Mouse (Mus musculus) common myeloid progenitor, adult 5-6 weeks (primary cell): Measurements from ENCODE around the gene Rapgef2. TPM values are rescaled to one million over a fixed set of nuclear protein-coding genes. Genes with fewer than 3 reads are reported as not detected.
"Not testable (repeated sequence)": the region's sequence is repeated elsewhere in the genome, so short reads cannot be mapped to it uniquely, and the experiment has no call there.

Experiments used
- ATAC-seq: replicated peaks from 2 replicates; pipeline ENCODE4 v1.8.0; 2016; ENCODE audit warnings: low read depth, mild to moderate bottlenecking, moderate TSS enrichment, inconsistent platforms; ENCODE audit not compliant: poor library complexity, severe bottlenecking
- total RNA-seq: library from RNA; stranded (forward); fragments of 200-1000, 187-1606 nt; gene quantifications from 2 replicates; pipeline ENCODE4 v1.2.3, GENCODE M21; 2017

Rapgef2 gene
- total RNA-seq, 1 experiment from 2014 or later: 19.0 TPM

DNA sequence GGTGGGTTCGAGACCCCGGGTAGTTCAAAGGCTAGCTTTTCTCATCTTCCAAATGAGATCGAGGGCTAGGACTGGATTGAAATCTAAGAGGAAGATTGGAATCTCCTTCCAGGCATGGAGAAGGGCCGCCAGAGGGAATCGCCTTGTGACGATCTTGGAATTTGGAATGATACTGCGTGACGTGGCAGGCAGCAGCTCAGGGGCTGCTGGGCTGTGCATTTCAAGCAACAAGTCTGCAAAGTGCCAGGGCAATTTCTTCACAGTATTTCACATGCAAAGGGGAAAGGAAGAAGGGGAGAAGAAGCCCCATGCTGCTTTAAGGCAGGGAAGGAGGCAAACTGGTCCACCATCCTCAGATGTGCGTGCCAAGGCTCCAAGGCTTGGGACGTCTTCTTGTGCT is 222.2 kb downstream of the Rapgef2 start:
- ATAC-seq: no peak

DNA sequence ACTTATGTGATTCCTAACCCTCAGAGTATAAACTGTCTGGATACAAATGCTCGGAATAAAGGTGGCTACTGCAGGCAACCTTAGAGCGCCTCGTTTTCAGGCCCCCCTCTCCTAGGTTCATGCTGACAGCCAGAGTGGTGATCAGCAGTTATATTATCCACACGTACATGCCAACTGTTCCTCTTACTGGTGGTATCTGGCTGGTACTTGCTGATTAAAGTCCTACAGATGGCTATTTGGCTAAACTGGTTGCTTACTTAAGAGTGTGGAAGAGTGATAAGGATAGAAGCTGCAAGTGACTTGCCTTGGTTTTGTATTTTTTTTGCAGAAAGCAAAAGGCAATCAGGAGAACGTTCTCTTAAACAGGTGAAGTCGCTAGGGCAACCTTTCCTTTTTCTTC is 224.9 kb downstream of the Rapgef2 start:
- peak; percentile 94 for ATAC-seq

DNA sequence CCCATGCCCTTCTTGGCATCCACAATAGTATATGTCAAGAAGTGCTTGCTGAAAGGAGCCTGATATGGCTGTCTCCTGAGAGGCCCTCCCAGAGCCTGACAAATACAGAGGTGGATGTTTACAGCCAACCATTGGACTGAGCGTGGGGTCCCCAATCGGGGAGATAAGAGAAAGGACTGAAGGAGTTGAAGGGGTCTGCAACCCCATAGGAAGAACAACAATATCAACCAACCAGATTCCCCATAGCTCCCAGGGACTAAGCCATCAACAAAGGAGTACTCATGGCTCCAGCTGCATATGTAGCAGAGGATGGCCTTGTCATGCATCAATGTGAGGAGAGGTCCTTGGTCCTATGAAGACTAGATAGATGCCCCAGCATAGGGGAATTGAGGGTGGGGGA is 227.8 kb downstream of the Rapgef2 start:
- not testable (repeated sequence) for ATAC-seq

DNA sequence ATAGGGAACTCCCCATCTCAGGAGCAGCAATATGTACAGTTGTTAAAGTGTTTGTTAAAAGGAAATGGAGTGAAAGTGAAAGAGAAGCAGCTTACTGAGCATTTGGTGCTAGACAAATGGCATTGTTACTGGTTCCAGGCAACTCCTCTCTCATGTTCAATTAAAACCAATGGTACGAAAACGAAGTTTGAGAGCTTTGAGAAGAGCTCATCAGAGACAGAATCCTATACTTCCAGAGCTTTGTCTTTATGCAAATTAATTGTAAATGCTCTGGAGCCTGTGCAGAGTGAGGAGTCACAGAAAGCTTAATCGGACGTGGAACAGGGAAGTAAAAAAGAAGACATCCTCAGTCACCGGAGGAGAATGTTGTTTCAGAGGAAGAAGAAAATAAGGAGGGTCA is 241.1 kb downstream of the Rapgef2 start:
- ATAC-seq: no peak

DNA sequence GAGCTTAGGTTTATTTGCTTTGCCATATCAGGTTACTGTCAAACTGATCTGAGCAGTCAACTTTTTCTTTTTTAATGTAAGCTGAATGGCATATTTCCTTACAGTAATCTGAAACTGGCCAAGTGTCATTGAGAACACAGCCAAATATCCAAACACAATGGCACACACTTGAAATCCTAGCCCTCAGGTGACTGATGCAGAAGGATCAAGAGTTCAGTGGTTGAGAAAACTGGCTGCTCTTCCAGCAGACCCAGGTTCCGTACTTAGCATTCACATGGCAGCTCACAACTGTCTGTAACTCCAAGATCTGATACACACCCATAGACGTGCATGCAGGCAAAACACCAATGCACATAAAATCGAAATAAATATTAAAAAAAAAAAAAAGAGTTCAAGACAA is 243.3 kb downstream of the Rapgef2 start:
- ATAC-seq: no peak

DNA sequence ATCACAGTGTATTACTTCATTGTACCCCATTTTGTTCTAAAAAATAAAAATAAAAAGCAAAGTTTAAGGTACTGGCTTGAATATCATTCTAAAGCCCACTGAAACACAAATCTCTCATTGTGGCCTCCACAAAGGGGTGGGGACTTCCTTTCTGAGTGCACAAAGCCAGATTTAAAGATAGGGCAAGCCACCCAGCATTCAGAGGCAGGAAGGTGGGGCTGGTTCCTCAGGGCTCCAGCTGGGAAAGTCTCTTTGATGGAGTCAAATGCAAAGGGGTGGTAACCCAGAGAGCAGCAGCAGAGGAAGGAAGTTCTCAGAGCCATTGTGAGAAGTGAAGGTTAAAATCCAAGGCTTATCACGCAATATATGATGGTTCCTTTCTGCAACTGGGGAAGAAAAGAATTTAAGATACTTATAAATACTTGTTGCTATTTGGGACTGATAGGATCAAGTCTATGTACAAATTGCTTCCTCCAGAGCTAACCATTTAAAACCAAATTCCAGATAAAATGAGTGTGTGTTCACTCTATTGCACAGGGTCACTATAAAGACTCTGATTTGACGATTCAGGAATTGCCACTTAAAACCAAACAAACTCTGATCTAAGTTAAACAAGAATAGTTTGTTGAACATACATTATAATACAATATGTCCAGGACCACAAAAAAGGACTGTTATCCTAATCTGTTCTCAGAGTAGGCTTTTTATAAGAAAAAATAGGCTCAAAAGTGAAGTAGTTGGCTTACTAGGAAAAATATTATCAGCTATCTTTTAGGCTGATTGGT is 246.5 kb downstream of the Rapgef2 start:
- ATAC-seq: peak; percentile 98

DNA sequence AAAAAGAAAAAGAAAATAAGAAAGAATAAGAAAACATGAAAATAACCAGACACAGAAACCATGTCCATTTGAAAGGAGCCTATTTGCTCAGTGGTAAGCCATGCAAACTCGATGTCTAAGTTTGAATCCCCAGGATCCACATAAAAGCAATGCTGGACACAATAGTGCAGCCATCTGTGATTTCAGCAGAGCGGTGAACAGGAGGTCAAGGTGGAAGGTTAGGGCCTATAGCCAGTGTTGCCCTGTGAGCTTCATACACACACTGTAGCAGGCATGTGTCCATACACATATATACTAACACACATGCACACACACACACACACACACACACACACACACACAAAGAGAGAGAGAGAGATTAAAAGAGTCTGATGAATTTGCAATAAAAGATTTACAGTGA is 247.3 kb downstream of the Rapgef2 start:
- no peak for ATAC-seq

DNA sequence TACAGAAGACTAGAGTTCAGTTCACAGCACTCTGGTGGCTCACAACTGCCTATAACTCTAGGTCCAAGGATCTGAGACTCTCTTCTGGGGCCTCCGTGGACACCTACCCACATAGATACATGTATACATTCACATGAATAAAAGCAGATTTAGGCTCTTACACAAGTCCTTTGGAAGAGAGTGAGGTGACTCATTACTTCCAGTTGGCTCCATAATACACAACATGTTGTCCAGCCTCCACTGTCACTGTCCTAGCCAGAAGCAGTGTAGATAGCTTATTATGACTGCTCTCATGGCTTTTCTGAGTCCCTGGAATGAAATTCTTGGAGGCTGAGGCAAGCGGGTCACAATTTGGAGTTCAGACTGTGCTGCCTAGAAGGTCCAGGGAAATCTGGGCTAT is 251.9 kb downstream of the Rapgef2 start:
- no peak for ATAC-seq

DNA sequence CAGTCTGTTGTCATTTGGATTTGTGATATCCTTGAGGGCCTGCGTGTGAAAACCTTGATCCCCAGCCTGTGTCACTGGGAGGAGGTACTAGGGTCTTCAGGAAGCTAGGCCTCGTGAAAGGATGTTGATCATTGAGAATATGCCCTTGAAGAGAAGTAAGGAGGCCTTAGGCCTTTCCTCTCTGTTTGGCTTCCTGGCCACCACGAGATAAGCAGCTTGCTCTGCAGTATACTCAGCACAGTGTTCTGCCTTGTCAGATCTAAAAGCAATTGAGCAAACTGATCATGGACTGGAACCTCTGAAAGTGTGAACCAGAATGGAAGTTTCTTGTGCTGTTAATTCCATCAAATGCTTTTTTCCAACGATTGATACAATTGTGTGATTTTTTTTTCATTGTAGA is 255.5 kb downstream of the Rapgef2 start:
- ATAC-seq: no peak

DNA sequence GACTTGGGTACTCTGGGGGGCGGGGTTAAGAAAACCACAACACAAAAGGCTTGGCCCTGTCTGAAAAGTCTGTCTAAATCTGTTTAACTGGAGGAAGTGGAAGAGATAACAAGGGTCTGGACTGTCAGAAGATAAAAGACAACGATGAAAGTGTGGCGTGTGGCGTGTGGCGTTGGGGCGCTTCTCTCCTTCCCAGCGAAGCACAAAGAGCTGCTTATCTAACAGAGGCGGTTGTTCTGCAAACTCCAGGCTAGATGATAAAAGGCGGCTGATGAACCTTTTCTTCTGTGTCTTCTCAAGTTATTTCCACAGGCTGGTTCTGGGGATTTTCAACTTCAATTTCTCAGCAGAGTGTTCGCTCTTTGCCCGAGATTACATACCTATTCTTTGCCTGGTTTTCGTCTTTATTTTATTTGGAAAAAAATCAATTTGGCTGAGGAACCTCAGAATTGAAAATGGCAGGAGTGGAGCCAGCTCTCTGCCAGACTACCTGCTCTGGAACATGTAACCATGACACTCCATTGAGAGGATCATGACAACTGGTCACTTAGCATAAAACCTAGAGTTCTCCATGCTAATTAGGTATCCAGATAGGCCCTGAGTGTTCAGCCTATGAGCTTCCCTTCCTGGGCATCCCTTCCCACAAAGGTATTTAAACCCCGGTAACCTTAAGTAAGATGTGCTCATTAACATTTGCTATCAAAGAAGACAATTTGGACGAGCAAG is 258.0 kb downstream of the Rapgef2 start:
- ATAC-seq: peak; percentile 97

DNA sequence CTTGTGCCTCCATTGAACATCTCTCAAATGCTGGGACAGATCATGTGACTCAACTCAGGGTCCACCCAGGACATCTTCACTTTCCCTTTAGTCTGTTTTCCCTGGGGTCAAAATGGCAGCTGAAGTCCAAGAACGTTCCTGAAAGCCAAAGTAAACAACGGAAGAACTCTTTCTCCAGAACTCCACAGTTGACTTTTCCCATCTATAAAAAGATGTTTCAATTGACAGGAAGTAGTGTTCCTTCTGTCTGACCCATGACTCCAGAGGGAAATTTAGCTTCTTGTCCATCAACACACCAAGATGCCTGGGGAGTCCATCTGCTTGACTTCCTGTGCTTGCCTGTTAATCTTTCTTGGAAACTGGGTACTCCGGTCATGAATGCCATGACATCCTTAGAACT is 260.3 kb downstream of the Rapgef2 start:
- ATAC-seq: no peak

DNA sequence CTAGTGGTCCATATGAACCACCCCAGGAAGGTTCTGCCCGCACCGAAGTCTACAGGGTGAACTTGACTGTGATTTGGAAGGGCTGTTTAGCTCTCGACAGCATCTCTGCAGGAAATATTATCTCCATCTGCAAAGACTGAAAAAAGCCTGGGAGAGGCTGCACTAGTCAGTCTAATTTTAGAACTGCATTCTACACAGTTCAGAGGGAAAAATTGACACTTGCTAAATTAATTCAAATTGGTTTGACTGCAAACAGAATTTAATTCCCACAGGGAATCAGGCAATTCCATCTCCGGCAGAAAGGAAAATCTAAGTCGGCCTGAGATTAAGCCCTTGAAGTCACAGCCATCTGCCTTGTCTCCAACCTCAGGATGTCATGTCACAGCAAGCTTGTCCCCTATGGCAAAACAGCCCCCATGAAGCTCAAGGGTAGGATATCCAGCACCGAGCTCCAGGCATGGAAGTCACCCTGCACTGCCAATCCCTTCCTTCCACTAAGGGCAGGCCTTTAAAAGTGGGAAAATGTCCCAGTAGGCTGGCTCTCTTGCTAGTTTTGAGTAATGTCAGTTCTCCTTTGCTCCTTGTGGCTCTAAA is 262.5 kb downstream of the Rapgef2 start:
- no peak for ATAC-seq

DNA sequence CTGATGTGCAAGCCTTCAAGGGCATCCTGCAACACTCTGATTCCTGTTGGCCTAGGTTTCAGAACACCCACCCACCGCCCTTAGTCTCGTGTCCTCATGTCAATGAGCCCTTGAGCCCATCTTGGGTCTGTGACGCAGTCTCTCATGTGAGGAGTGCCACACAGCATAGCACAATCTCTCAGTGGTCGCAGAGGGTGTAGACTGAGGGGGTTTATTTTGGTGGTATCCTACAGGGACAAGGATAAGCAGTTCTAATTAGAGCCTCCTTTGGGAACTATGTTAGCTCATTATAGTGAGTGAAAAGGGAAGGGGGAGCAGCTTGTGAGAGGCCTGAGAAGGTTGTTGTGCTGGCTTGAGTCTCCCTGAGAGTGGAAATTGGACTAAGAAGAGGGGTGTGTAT is 263.6 kb downstream of the Rapgef2 start:
- ATAC-seq: no peak

DNA sequence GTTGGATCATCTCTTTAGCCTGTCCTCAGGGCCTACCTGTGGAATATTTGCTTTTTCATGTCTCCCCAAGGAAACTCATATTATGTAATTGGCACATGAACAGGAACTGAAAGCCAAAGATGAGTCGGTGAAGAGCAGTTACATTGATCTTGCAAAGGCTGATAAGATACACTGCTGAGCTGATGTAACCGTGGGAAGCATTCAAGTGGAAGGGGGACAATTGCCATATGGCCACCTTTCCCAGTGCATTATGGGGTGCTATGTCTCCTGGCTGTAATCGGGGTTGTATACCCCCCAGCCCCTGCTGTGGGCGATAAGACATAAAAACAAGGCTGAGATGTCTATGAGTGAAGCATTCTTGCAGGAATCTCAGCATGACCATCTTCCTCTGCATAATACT is 268.9 kb downstream of the Rapgef2 start:
- ATAC-seq: 0 out of 2 replicates have a peak, but pooled peaks have one; percentile 18

DNA sequence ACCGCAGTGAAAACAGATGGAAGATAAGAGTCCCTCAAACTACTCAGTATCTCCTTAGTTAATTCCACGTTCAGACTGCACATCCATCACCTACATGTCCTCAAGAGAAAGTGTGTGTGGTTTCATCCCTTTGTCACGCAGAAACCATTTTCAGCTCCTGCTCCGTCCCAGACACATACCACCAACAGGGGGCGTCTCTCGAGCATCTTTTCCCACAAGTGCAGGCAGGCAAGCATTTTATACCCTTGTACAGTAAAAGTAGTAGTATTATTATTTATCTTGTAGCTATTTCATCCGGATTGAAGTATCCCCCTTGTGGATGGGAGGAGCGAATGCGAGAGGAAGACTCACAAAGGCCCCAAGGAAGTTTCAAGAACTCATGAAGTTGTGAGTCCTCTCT is 269.5 kb downstream of the Rapgef2 start:
- ATAC-seq: no peak

DNA sequence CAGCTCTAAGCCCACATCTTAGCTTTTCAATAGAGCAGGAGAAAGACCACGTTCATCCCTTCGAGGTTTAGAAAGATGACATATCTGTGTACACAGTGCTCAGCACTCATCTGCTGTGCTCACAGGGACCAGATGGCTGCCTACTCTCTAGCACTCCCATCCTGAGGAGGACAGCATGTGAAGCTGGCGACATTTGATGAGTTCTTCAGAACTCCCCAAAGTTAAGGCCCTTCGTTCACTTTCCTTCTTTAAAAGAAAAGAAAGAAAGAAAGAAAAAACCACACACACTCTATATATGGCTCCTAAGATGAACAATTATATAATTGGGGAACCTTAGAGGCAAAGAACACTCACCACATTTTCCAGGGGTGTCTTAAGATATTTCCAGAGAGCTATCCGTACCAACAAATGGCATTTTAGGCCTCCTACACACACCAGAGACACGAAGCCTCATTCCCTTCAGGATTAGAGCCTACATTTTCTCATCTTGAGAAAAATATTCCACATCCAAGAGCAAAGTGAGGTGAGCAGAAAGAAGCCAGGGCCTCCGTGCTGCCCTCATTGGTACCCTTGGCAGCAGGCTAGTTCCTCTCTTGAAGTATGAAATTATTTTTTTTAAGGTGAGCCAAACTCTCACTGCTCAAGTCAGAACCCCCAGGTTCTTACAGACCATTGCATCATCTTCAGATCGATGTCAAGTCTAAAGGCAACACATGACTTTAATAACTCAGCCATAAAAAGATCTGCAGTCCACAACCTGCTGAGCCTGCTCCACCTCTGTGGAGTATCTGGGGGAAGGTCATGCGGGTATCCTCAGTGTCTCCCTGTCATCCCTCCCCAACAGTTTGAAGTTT is 270.5 kb downstream of the Rapgef2 start:
- no peak for ATAC-seq
